Mouse (Mus musculus) limb, embryonic 13.5 days (tissue): ENCODE data around the gene Ctu2. TPM values are rescaled to one million over a fixed set of nuclear protein-coding genes. Genes with fewer than 3 reads are reported as not detected.

Experiments used
- ATAC-seq: fragments of 200-750 bp; cut with Nextera tagmentation; 2 replicates; pipeline ENCODE4 v1.8.0; 2017; ENCODE audit warnings: low read depth, moderate number of reproducible peaks, moderate TSS enrichment; ENCODE audit not compliant: low FRiP score
- H3K27ac ChIP-seq: fragments of 300-500 bp; sonication (generic); 2 replicates; pipeline ENCODE4 v1.5.1; 2015; ENCODE audit warnings: inconsistent platforms, mild to moderate bottlenecking, moderate library complexity
- H3K27me3 ChIP-seq: fragments of 300-500 bp; sonication (generic); 2 replicates; pipeline ENCODE4 v1.6.1; 2015; ENCODE audit warnings: mild to moderate bottlenecking, inconsistent platforms
- H3K36me3 ChIP-seq: fragments of 300-500 bp; sonication (generic); 2 replicates; pipeline ENCODE4 v1.6.1; 2015; ENCODE audit warnings: inconsistent platforms, mild to moderate bottlenecking, moderate library complexity
- H3K4me1 ChIP-seq: fragments of 300-500 bp; sonication (generic); 2 replicates; pipeline ENCODE4 v1.6.1; 2015; ENCODE audit warnings: inconsistent platforms
- H3K4me2 ChIP-seq: fragments of 300-500 bp; sonication (generic); replicated peaks from 2 replicates; pipeline ENCODE4 v1.6.1; 2015; ENCODE audit warnings: inconsistent platforms, mild to moderate bottlenecking, moderate library complexity
- H3K4me3 ChIP-seq: fragments of 300-500 bp; sonication (generic); 2 replicates; pipeline ENCODE4 v1.5.1; 2015; ENCODE audit warnings: moderate library complexity, mild to moderate bottlenecking, inconsistent platforms
- H3K9ac ChIP-seq: fragments of 300-500 bp; sonication (generic); 2 replicates; pipeline ENCODE4 v1.6.1; 2015; ENCODE audit warnings: mild to moderate bottlenecking, inconsistent platforms
- H3K9me3 ChIP-seq: fragments of 300-500 bp; sonication (generic); 2 replicates; pipeline ENCODE4 v1.6.1; 2016; ENCODE audit warnings: inconsistent platforms
- WGBS: fragments of 180-500 bp; shearing (Covaris S2); methylation state at CpG from one replicate; pipeline ENCODE4 v1.1.7; 2015; 5-methylcytosine and 5-hydroxymethylcytosine counted together
- polyA plus RNA-seq: library from polyadenylated mRNA; unstranded; fragments of >200 nt; fragmentation: Nextera tagmentation; extraction: Ambion mirVana; gene quantifications from 2 replicates; pipeline ENCODE4 v1.2.1, GENCODE M21; 2015

The Ctu2 gene
- polyA plus RNA-seq, 1 experiment from 2014 or later: 56.7 TPM

GRCm38 (mm10) chr8:122454409-122454808 is 21.5 kb upstream of the Ctu2 start:
- no peaks in the 10 kb centered on the region for H3K36me3 ChIP-seq
- H3K9ac ChIP-seq: no peak overlapping the region
- H3K9me3 ChIP-seq: no peaks in the 10 kb centered on the region
- no peak overlapping the region for H3K27ac ChIP-seq
- no peak overlapping the region for H3K4me2 ChIP-seq
- ATAC-seq: no peak
- peaks cover 33% of the 10 kb centered on the region for H3K27me3 ChIP-seq
- no peak overlapping the region for H3K4me3 ChIP-seq
- H3K4me1 ChIP-seq: no peaks in the 10 kb centered on the region
- 92% methylated on average over 6 of the region's 6 CpGs for WGBS

GRCm38 (mm10) chr8:122457171-122457570 is 18.8 kb upstream of the Ctu2 start:
- no peaks in the 10 kb centered on the region for H3K36me3 ChIP-seq
- no peak overlapping the region for H3K4me2 ChIP-seq
- WGBS: 74% methylated on average over 11 of the region's 11 CpGs
- no peaks in the 10 kb centered on the region for H3K9me3 ChIP-seq
- H3K27ac ChIP-seq: no peak overlapping the region
- H3K27me3 ChIP-seq: peaks cover 61% of the 10 kb centered on the region
- ATAC-seq: no peak
- no peak overlapping the region for H3K9ac ChIP-seq
- H3K4me1 ChIP-seq: peaks cover 24% of the 10 kb centered on the region
- no peak overlapping the region for H3K4me3 ChIP-seq

GRCm38 (mm10) chr8:122459218-122459900 is 16.6 kb upstream of the Ctu2 start:
- H3K4me2 ChIP-seq: no peak overlapping the region; the same call in 1 of the 2 replicates
- H3K36me3 ChIP-seq: no peaks in the 10 kb centered on the region
- H3K4me3 ChIP-seq: no peak overlapping the region
- H3K9me3 ChIP-seq: no peaks in the 10 kb centered on the region
- WGBS: 51% methylated on average over 6 of the region's 6 CpGs
- no peak overlapping the region for H3K27ac ChIP-seq
- peaks cover 78% of the 10 kb centered on the region for H3K27me3 ChIP-seq
- H3K4me1 ChIP-seq: peaks cover 34% of the 10 kb centered on the region
- no peak overlapping the region for H3K9ac ChIP-seq
- ATAC-seq: no peak

GRCm38 (mm10) chr8:122459990-122460389 is 16.0 kb upstream of the Ctu2 start:
- Histone ChIP-seq H3K36me3 (peaks cover 2% of the 10 kb centered on the region), H3K27ac (no peak overlapping the region), H3K4me2 (peak overlapping the region; percentile 64), H3K4me1 (peaks cover 35% of the 10 kb centered on the region), H3K27me3 (peaks cover 78% of the 10 kb centered on the region), H3K4me3 (peak overlapping the region; percentile 36), H3K9ac (0 out of 2 replicates have a peak overlapping the region, but pooled peaks have one; percentile 10), H3K9me3 (no peaks in the 10 kb centered on the region)
- no peak for ATAC-seq
- WGBS: 23% methylated on average over 7 of the region's 7 CpGs

- Histone ChIP-seq H3K27me3 (peaks cover 78% of the 10 kb centered on the region), H3K36me3 (peaks cover 11% of the 10 kb centered on the region), H3K4me2 (peak within 1 kb of the TSS; percentile 64), H3K9me3 (no peaks in the 10 kb centered on the region), H3K4me1 (peaks cover 35% of the 10 kb centered on the region), H3K27ac (no peak within 1 kb of the TSS), H3K4me3 (peak within 1 kb of the TSS; percentile 36), H3K9ac (peak within 1 kb of the TSS; percentile 10; the same call in 1 of the 2 replicates)
- 2% methylated on average over 56 of the region's 56 CpGs for WGBS
- peak; percentile 65 for ATAC-seq
These were observed 15.1 kb upstream of the Ctu2 start, which contains the start of gene Snai3 for GRCm38 (mm10) chr8:122460524-122461472. TSS of gene Snai3 (minus strand) at chr8:122460733.

- peaks cover 70% of the 10 kb centered on the region for H3K27me3 ChIP-seq
- 55% methylated on average over 11 of the region's 11 CpGs for WGBS
- H3K4me2 ChIP-seq: no peak overlapping the region
- ATAC-seq: no peak
- H3K4me1 ChIP-seq: peaks cover 35% of the 10 kb centered on the region
- H3K36me3 ChIP-seq: peaks cover 19% of the 10 kb centered on the region
- no peak overlapping the region for H3K27ac ChIP-seq
- H3K9ac ChIP-seq: no peak overlapping the region
- H3K4me3 ChIP-seq: no peak overlapping the region
- no peaks in the 10 kb centered on the region for H3K9me3 ChIP-seq
These were observed 14.3 kb upstream of the Ctu2 start for GRCm38 (mm10) chr8:122461473-122462148.

GRCm38 (mm10) chr8:122462510-122462909 is 13.4 kb upstream of the Ctu2 start:
- Histone ChIP-seq H3K9ac (no peak overlapping the region), H3K4me3 (no peak overlapping the region)
- 61% methylated on average over 8 of the region's 8 CpGs for WGBS

GRCm38 (mm10) chr8:122463651-122464640 is 12.0 kb upstream of the Ctu2 start:
- Histone ChIP-seq H3K27ac (no peak overlapping the region), H3K4me2 (no peak overlapping the region), H3K9ac (no peak overlapping the region), H3K9me3 (no peaks in the 10 kb centered on the region), H3K27me3 (peaks cover 49% of the 10 kb centered on the region), H3K4me1 (peaks cover 35% of the 10 kb centered on the region), H3K4me3 (no peak overlapping the region), H3K36me3 (peaks cover 42% of the 10 kb centered on the region)
- no peak for ATAC-seq
- 48% methylated on average over 12 of the region's 12 CpGs for WGBS

More at GRCm38 (mm10) chr8:122462510-122462909, 13.4 kb upstream of the Ctu2 start:
- Histone ChIP-seq H3K4me1 (peaks cover 35% of the 10 kb centered on the region), H3K9me3 (no peaks in the 10 kb centered on the region), H3K36me3 (peaks cover 28% of the 10 kb centered on the region), H3K27me3 (peaks cover 63% of the 10 kb centered on the region), H3K27ac (no peak overlapping the region), H3K4me2 (no peak overlapping the region)
- ATAC-seq: no peak

- H3K4me1 ChIP-seq: peaks cover 30% of the 10 kb centered on the region
- no peak overlapping the region for H3K4me2 ChIP-seq
- H3K36me3 ChIP-seq: peaks cover 52% of the 10 kb centered on the region
- H3K27me3 ChIP-seq: peaks cover 39% of the 10 kb centered on the region
- WGBS: 61% methylated on average over 7 of the region's 7 CpGs
- H3K9me3 ChIP-seq: no peaks in the 10 kb centered on the region
- H3K4me3 ChIP-seq: no peak overlapping the region
- no peak overlapping the region for H3K27ac ChIP-seq
- no peak for ATAC-seq
- H3K9ac ChIP-seq: no peak overlapping the region
These were observed 11.0 kb upstream of the Ctu2 start for GRCm38 (mm10) chr8:122464985-122465384.

- Histone ChIP-seq H3K27me3 (peaks cover 10% of the 10 kb centered on the region), H3K36me3 (peaks cover 72% of the 10 kb centered on the region), H3K4me3 (no peak overlapping the region), H3K4me2 (no peak overlapping the region), H3K9ac (no peak overlapping the region), H3K27ac (no peak overlapping the region), H3K4me1 (0 out of 2 replicates have a peak, but pooled peaks cover 11% of the 10 kb centered on the region), H3K9me3 (no peaks in the 10 kb centered on the region)
- ATAC-seq: no peak
- 86% methylated on average over 13 of the region's 13 CpGs for WGBS
These were observed 8.1 kb upstream of the Ctu2 start for GRCm38 (mm10) chr8:122467816-122468215.

GRCm38 (mm10) chr8:122469407-122469806 is 6.5 kb upstream of the Ctu2 start:
- Histone ChIP-seq H3K9me3 (no peaks in the 10 kb centered on the region), H3K4me1 (peaks cover 2% of the 10 kb centered on the region), H3K27ac (no peak overlapping the region), H3K4me3 (no peak overlapping the region), H3K36me3 (peaks cover 83% of the 10 kb centered on the region), H3K9ac (no peak overlapping the region), H3K27me3 (no peaks in the 10 kb centered on the region), H3K4me2 (no peak overlapping the region)
- 81% methylated on average over 6 of the region's 6 CpGs for WGBS
- no peak for ATAC-seq
